Comparison of ENCODE assay signal across 8 mouse cellular contexts in genomic region chr3:62340154-62340760, GRCm38 (mm10). TPM values are rescaled to one million over a fixed set of nuclear protein-coding genes. Genes with fewer than 3 reads are reported as not detected.
A peak's percentile ranks its signal among the peaks of the same experiment; 100 is the strongest.
DNase-seq lines count a peak whose midpoint lies in the region; ATAC-seq lines count a peak whose summit lies in the region.

No protein-coding gene starts in this region.

- WGBS in hindbrain, embryonic 13.5 days = 5% methylated on average over 16 of the region's 16 CpGs

- H3K36me3 ChIP-seq in hindbrain, embryonic 13.5 days = no peaks in the 10 kb centered on the region

- DNase-seq in adrenal gland, postnatal 10 days = peak; percentile 5
- no peak for DNase-seq in adrenal gland, adult 18-20 months (ENCODE audit: low spot score in 2 of 2)
- peak; percentile 45 for DNase-seq in Muller cell, postnatal 12 days (ENCODE audit: inconsistent ontology term)
- peak; percentile 8 for DNase-seq in lung, postnatal 10 days
- DNase-seq in ovary, adult 18-20 months (ENCODE audit: low spot score) = no peak
- DNase-seq in spleen, postnatal 36 days (ENCODE audit: low spot score in 2 of 2) = no peak
- no peak for DNase-seq in thymus, postnatal 0 days (ENCODE audit: low spot score)

- peak overlapping the region; percentile 85 for H3K9ac ChIP-seq in hindbrain, embryonic 13.5 days

- H3K27ac ChIP-seq in hindbrain, embryonic 13.5 days = 0 out of 2 replicates have a peak overlapping the region, but pooled peaks have one; percentile 75

- ATAC-seq in hindbrain, embryonic 13.5 days (ENCODE audit: low FRiP score) = no peak

- H3K4me2 ChIP-seq in hindbrain, embryonic 13.5 days = peak overlapping the region; percentile 77

- peak overlapping the region; percentile 85 for H3K4me3 ChIP-seq in hindbrain, embryonic 13.5 days

- H3K4me1 ChIP-seq in hindbrain, embryonic 13.5 days (replicated peaks) = peaks cover 10% of the 10 kb centered on the region

- H3K9me3 ChIP-seq in hindbrain, embryonic 13.5 days = no peaks in the 10 kb centered on the region

- peaks cover 12% of the 10 kb centered on the region for H3K27me3 ChIP-seq in hindbrain, embryonic 13.5 days

RNA-seq across cellular contexts. Expression of gene Arhgef26, which starts 2.1 kb away (rescaled TPM):
- total RNA-seq in adrenal gland, postnatal 10 days (2021) = 1 to 10 TPM; 5.6 to 6.1 TPM
- 1 to 10 TPM; 2.3 to 2.7 TPM for total RNA-seq in adrenal gland, adult 18-20 months (2021)
- 11.8 and 14.2 TPM in 2 replicates for polyA plus RNA-seq in hindbrain, embryonic 13.5 days (2015; fragmentation: Nextera tagmentation; extraction: Ambion mirVana)
- polyA plus RNA-seq in thymus, postnatal 0 days (2015; fragmentation: Nextera tagmentation; extraction: Ambion mirVana) = 1.5 and 1.8 TPM in 2 replicates

Comparison
In these comparisons a context has a peak if more than half of its experiments do, and no peak if none do; other contexts are left out.
1. DNase-seq: peak in adrenal gland, postnatal 10 days (single experiment), Muller cell, postnatal 12 days (single experiment) and lung, postnatal 10 days (single experiment); none in adrenal gland, adult 18-20 months (0 of 2), ovary, adult 18-20 months (single experiment), spleen, postnatal 36 days (0 of 2) and thymus, postnatal 0 days (single experiment).